Comparison of ENCODE assay signal across 17 mouse cellular contexts in the genomic region with DNA sequence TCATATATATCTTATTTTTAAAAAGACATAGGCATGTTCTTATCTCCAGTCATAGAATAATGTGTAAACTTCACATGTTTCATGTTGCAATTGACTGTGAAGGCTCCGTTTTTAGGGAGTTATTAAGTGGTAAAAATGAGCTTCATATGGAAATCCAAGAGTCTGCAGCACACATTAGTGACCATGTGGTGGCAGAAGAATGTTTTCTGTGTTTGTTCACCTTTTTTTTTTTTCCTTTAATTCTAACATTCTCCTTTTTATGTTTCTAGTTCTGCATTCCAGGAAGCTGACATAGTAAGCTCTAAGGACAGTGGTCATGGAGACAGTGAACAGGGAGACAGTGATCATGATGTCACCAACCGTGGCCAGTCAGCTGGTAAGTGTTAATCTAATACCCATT. TPM values are rescaled to one million over a fixed set of nuclear protein-coding genes. Genes with fewer than 3 reads are reported as not detected.
DNase-seq lines count a peak whose midpoint lies in the region; ATAC-seq and TF ChIP-seq lines count a peak whose summit lies in the region.
"Had no signal": no experiment of that assay in that cellular context is flagged by ENCODE, and none has a peak within 500 bp of the region (broad histone marks: within the 10 kb centered on the region; RNA-seq: fewer than 3 reads in every experiment).

No protein-coding gene starts in this region.

- peak overlapping the region; percentile 28; the same call in 1 of the 2 replicates for H3K4me2 ChIP-seq in embryonic facial prominence, embryonic 13.5 days
- no peak overlapping the region for H3K4me2 ChIP-seq in lung, embryonic 14.5 days
- H3K4me2 ChIP-seq in hindbrain, embryonic 14.5 days (replicated peaks) = peak overlapping the region; percentile 94
- peak overlapping the region; percentile 91 for H3K4me2 ChIP-seq in neural tube, embryonic 15.5 days
- H3K4me2 ChIP-seq: heart, embryonic 11.5 days; kidney, embryonic 15.5 days had no signal

- H3K27ac ChIP-seq in embryonic facial prominence, embryonic 13.5 days = no peak overlapping the region
- H3K27ac ChIP-seq in embryonic facial prominence, embryonic 10.5 days (replicated peaks) = no peak overlapping the region
- H3K27ac ChIP-seq in lung, embryonic 14.5 days (ENCODE audit: low read depth) = no peak overlapping the region
- H3K27ac ChIP-seq in hindbrain, embryonic 14.5 days = no peak overlapping the region
- no peak overlapping the region for H3K27ac ChIP-seq in neural tube, embryonic 15.5 days (replicated peaks)
- H3K27ac ChIP-seq: kidney, embryonic 15.5 days; liver, embryonic 14.5 days; macrophage had no signal

- H3K9me3 ChIP-seq in embryonic facial prominence, embryonic 13.5 days = no peaks in the 10 kb centered on the region
- H3K9me3 ChIP-seq in embryonic facial prominence, embryonic 10.5 days = no peaks in the 10 kb centered on the region
- no peaks in the 10 kb centered on the region for H3K9me3 ChIP-seq in lung, embryonic 14.5 days (ENCODE audit: low read depth, low read length)
- H3K9me3 ChIP-seq in hindbrain, embryonic 14.5 days (ENCODE audit: control insufficient read depth, low read length) = no peaks in the 10 kb centered on the region
- H3K9me3 ChIP-seq in neural tube, embryonic 15.5 days (replicated peaks) = no peaks in the 10 kb centered on the region
- H3K9me3 ChIP-seq: kidney, embryonic 15.5 days had no signal

- TF ChIP-seq CTCF in lung, embryonic 14.5 days (IDR thresholded peaks at IDR 0.05; ENCODE audit: low read depth) = peak; percentile 24; the same call in 1 of the 2 replicates

- H3K9ac ChIP-seq in embryonic facial prominence, embryonic 13.5 days = no peak overlapping the region
- no peak overlapping the region for H3K9ac ChIP-seq in lung, embryonic 14.5 days
- no peak overlapping the region for H3K9ac ChIP-seq in hindbrain, embryonic 14.5 days
- H3K9ac ChIP-seq in neural tube, embryonic 15.5 days (replicated peaks) = no peak overlapping the region; the same call in 1 of the 2 replicates
- H3K9ac ChIP-seq: kidney, embryonic 15.5 days; liver, embryonic 14.5 days had no signal

- H3K27me3 ChIP-seq in embryonic facial prominence, embryonic 13.5 days = peaks cover 30% of the 10 kb centered on the region
- H3K27me3 ChIP-seq in embryonic facial prominence, embryonic 10.5 days (replicated peaks; ENCODE audit: low read depth, poor library complexity, severe bottlenecking) = peaks cover 41% of the 10 kb centered on the region
- peaks cover 31% of the 10 kb centered on the region for H3K27me3 ChIP-seq in lung, embryonic 14.5 days (ENCODE audit: insufficient read depth, low read length)
- no peaks in the 10 kb centered on the region for H3K27me3 ChIP-seq in hindbrain, embryonic 14.5 days (ENCODE audit: control insufficient read depth, insufficient read depth, low read length)
- H3K27me3 ChIP-seq in neural tube, embryonic 15.5 days (replicated peaks) = no peaks in the 10 kb centered on the region

- ATAC-seq in embryonic facial prominence, embryonic 13.5 days (ENCODE audit: insufficient number of reproducible peaks, insufficient read depth, low FRiP score, low TSS enrichment, low read depth) = no peak
- no peak for ATAC-seq in lung, embryonic 14.5 days (ENCODE audit: insufficient read depth)
- no peak for ATAC-seq in hindbrain, embryonic 14.5 days (ENCODE audit: low FRiP score)
- ATAC-seq in neural tube, embryonic 15.5 days (ENCODE audit: low FRiP score) = no peak
- ATAC-seq: Patski had no signal

- no peaks in the 10 kb centered on the region for H3K36me3 ChIP-seq in embryonic facial prominence, embryonic 13.5 days
- H3K36me3 ChIP-seq in embryonic facial prominence, embryonic 10.5 days (replicated peaks) = no peaks in the 10 kb centered on the region
- H3K36me3 ChIP-seq in lung, embryonic 14.5 days (ENCODE audit: insufficient read depth) = no peaks in the 10 kb centered on the region
- peaks cover 10% of the 10 kb centered on the region; the same call in 1 of the 2 replicates for H3K36me3 ChIP-seq in hindbrain, embryonic 14.5 days (replicated peaks; ENCODE audit: control insufficient read depth, insufficient read depth)
- no peaks in the 10 kb centered on the region for H3K36me3 ChIP-seq in neural tube, embryonic 15.5 days
- H3K36me3 ChIP-seq: kidney, embryonic 15.5 days had no signal

- H3K4me1 ChIP-seq in embryonic facial prominence, embryonic 13.5 days = peaks cover 17% of the 10 kb centered on the region
- peaks cover 30% of the 10 kb centered on the region for H3K4me1 ChIP-seq in embryonic facial prominence, embryonic 10.5 days
- no peaks in the 10 kb centered on the region for H3K4me1 ChIP-seq in lung, embryonic 14.5 days (ENCODE audit: insufficient read depth)
- peaks cover 23% of the 10 kb centered on the region for H3K4me1 ChIP-seq in hindbrain, embryonic 14.5 days (replicated peaks; ENCODE audit: control insufficient read depth, insufficient read depth, low read length)
- H3K4me1 ChIP-seq in neural tube, embryonic 15.5 days = peaks cover 20% of the 10 kb centered on the region

- 0 out of 2 replicates have a peak overlapping the region, but pooled peaks have one; percentile 7 for H3K4me3 ChIP-seq in embryonic facial prominence, embryonic 13.5 days
- no peak overlapping the region for H3K4me3 ChIP-seq in embryonic facial prominence, embryonic 10.5 days
- no peak overlapping the region for H3K4me3 ChIP-seq in lung, embryonic 14.5 days (ENCODE audit: low read depth, low read length)
- peak overlapping the region; percentile 85 for H3K4me3 ChIP-seq in hindbrain, embryonic 14.5 days (replicated peaks; ENCODE audit: low read length)
- peak overlapping the region; percentile 24 for H3K4me3 ChIP-seq in neural tube, embryonic 15.5 days (replicated peaks)
- H3K4me3 ChIP-seq: kidney, embryonic 15.5 days; myocyte had no signal

- no peak for DNase-seq in embryonic facial prominence, embryonic 10.5 days (ENCODE audit: low spot score)
- peak; percentile 60 for DNase-seq in lung, embryonic 14.5 days
- no peak for DNase-seq in lung, adult 18-20 months
- DNase-seq in hindbrain, embryonic 14.5 days (ENCODE audit: low spot score) = no peak
- no peak for DNase-seq in spleen, postnatal 4 days (ENCODE audit: low spot score in 2 of 2)
- no peak for DNase-seq in thymus, postnatal 14 days
- DNase-seq: cerebellum, adult 8-10 months; gastrocnemius, postnatal 25 days; heart, postnatal 4 days had no signal

- WGBS in embryonic facial prominence, embryonic 13.5 days = 41% methylated on average over 2 of the region's 2 CpGs
- WGBS in embryonic facial prominence, embryonic 10.5 days = 60% methylated on average over 2 of the region's 2 CpGs
- WGBS in lung, embryonic 14.5 days = 31% methylated on average over 2 of the region's 2 CpGs
- WGBS in hindbrain, embryonic 14.5 days = 36% methylated on average over 2 of the region's 2 CpGs
- WGBS in neural tube, embryonic 15.5 days = 36% methylated on average over 2 of the region's 2 CpGs

RNA-seq across cellular contexts. Expression of a gene that starts 5.6 kb away (rescaled TPM):
- polyA plus RNA-seq in embryonic facial prominence, embryonic 13.5 days (2015; fragmentation: Nextera tagmentation; extraction: Ambion mirVana) = 7.1 and 8.2 TPM in 2 replicates
- polyA plus RNA-seq in embryonic facial prominence, embryonic 10.5 days (2016; fragmentation: Nextera tagmentation; extraction: Ambion mirVana) = 1.6 and 3.3 TPM in 2 replicates
- polyA plus RNA-seq in lung, embryonic 14.5 days (2014; fragmentation: Nextera tagmentation; extraction: Ambion mirVana) = 0.31 and 0.37 TPM in 2 replicates
- 23.8 and 26.2 TPM in 2 replicates for polyA plus RNA-seq in hindbrain, embryonic 14.5 days (2014; fragmentation: Nextera tagmentation; extraction: Ambion mirVana)
- 13.6 and 19.8 TPM in 2 replicates for polyA plus RNA-seq in neural tube, embryonic 15.5 days (2015; fragmentation: Nextera tagmentation; extraction: Ambion mirVana)
- polyA plus RNA-seq: macrophage, myocyte had no signal

Comparison
In these comparisons a context has a peak if more than half of its experiments do, and no peak if none do; other contexts are left out.
1. H3K4me3 ChIP-seq: peak in embryonic facial prominence, embryonic 13.5 days (single experiment), hindbrain, embryonic 14.5 days (single experiment) and neural tube, embryonic 15.5 days (single experiment); none in embryonic facial prominence, embryonic 10.5 days (single experiment) and lung, embryonic 14.5 days (single experiment).